Mouse (Mus musculus): ENCODE measurements at regions not wholly inside any gene's neighbourhood (a gene's known extent, or its start where the extent isn't known, plus 50 kb on each side); places are given as distances from the start of the nearest gene placed in this dataset.
A peak's percentile ranks its signal among the peaks of the same experiment; 100 is the strongest.

GRCm38 (mm10) chr15:68646865-68647264, 2146.2 kb upstream of the Lrrc6 start:
- TF ChIP-seq POLR2A (IDR thresholded peaks at IDR 0.05; ENCODE audit: borderline replicate concordance, extremely low read depth, insufficient read depth, insufficient read length) = no peak
- WGBS = 38% methylated on average over 3 of the region's 3 CpGs

GRCm38 (mm10) chr15:68644862-68645261, 2144.2 kb upstream of the Lrrc6 start:
- no peaks in the 10 kb centered on the region for H3K27me3 ChIP-seq (ENCODE audit: control insufficient read depth, insufficient read depth, low read length)
- H3K4me2 ChIP-seq (replicated peaks; ENCODE audit: low read depth, low read length, severe bottlenecking) = no peak overlapping the region
- H3K4me1 ChIP-seq (ENCODE audit: control insufficient read depth, insufficient read depth, low read length) = no peaks in the 10 kb centered on the region
- no peak for ATAC-seq (ENCODE audit: low FRiP score, low read depth)
- 36% methylated on average over 1 of the region's 1 CpGs for WGBS
- H3K4me3 ChIP-seq (replicated peaks; ENCODE audit: low read length) = no peak overlapping the region
- H3K9ac ChIP-seq (ENCODE audit: low read depth, low read length, severe bottlenecking) = no peak overlapping the region
- no peaks in the 10 kb centered on the region for H3K36me3 ChIP-seq (ENCODE audit: control insufficient read depth, insufficient read depth, low read length)
- no peak for DNase-seq (ENCODE audit: low spot score)
- no peak overlapping the region for H3K27ac ChIP-seq (replicated peaks; ENCODE audit: low read depth, low read length)
- TF ChIP-seq POLR2A (IDR thresholded peaks at IDR 0.05; ENCODE audit: borderline replicate concordance, extremely low read depth, insufficient read depth, insufficient read length) = no peak
- no peaks in the 10 kb centered on the region for H3K9me3 ChIP-seq (ENCODE audit: control insufficient read depth, low read length)

More at GRCm38 (mm10) chr15:68646865-68647264, 2146.2 kb upstream of the Lrrc6 start:
- DNase-seq (ENCODE audit: low spot score) (no peak), ATAC-seq (ENCODE audit: low FRiP score, low read depth) (peak; percentile 62; the same call in 1 of the 2 replicates)
- no peak overlapping the region for H3K9ac ChIP-seq (ENCODE audit: low read depth, low read length, severe bottlenecking)
- H3K27me3 ChIP-seq (ENCODE audit: control insufficient read depth, insufficient read depth, low read length) = no peaks in the 10 kb centered on the region
- H3K4me3 ChIP-seq (replicated peaks; ENCODE audit: low read length) = no peak overlapping the region
- no peaks in the 10 kb centered on the region for H3K4me1 ChIP-seq (ENCODE audit: control insufficient read depth, insufficient read depth, low read length)
- no peak overlapping the region for H3K4me2 ChIP-seq (replicated peaks; ENCODE audit: low read depth, low read length, severe bottlenecking)
- no peaks in the 10 kb centered on the region for H3K36me3 ChIP-seq (ENCODE audit: control insufficient read depth, insufficient read depth, low read length)
- H3K9me3 ChIP-seq (ENCODE audit: control insufficient read depth, low read length) = no peaks in the 10 kb centered on the region
- H3K27ac ChIP-seq (replicated peaks; ENCODE audit: low read depth, low read length) = no peak overlapping the region

- H3K9me3 ChIP-seq (ENCODE audit: control insufficient read depth, low read length) = no peaks in the 10 kb centered on the region
- no peak for ATAC-seq (ENCODE audit: low FRiP score, low read depth)
- no peak overlapping the region for H3K4me3 ChIP-seq (replicated peaks; ENCODE audit: low read length)
- TF ChIP-seq POLR2A (IDR thresholded peaks at IDR 0.05; ENCODE audit: borderline replicate concordance, extremely low read depth, insufficient read depth, insufficient read length) = no peak
- no peaks in the 10 kb centered on the region for H3K4me1 ChIP-seq (ENCODE audit: control insufficient read depth, insufficient read depth, low read length)
- no peaks in the 10 kb centered on the region for H3K36me3 ChIP-seq (ENCODE audit: control insufficient read depth, insufficient read depth, low read length)
- no peak for DNase-seq (ENCODE audit: low spot score)
- H3K4me2 ChIP-seq (replicated peaks; ENCODE audit: low read depth, low read length, severe bottlenecking) = no peak overlapping the region
- H3K27ac ChIP-seq (replicated peaks; ENCODE audit: low read depth, low read length) = no peak overlapping the region
- no peak overlapping the region for H3K9ac ChIP-seq (ENCODE audit: low read depth, low read length, severe bottlenecking)
- H3K27me3 ChIP-seq (ENCODE audit: control insufficient read depth, insufficient read depth, low read length) = no peaks in the 10 kb centered on the region
These were observed 2134.9 kb upstream of the Lrrc6 start for GRCm38 (mm10) chr15:68635633-68636032.

- TF ChIP-seq POLR2A (IDR thresholded peaks at IDR 0.05; ENCODE audit: borderline replicate concordance, extremely low read depth, insufficient read depth, insufficient read length) = no peak
- Histone ChIP-seq H3K9me3 (ENCODE audit: control insufficient read depth, low read length) (no peaks in the 10 kb centered on the region), H3K4me1 (ENCODE audit: control insufficient read depth, insufficient read depth, low read length) (no peaks in the 10 kb centered on the region), H3K27ac (replicated peaks; ENCODE audit: low read depth, low read length) (no peak overlapping the region), H3K36me3 (ENCODE audit: control insufficient read depth, insufficient read depth, low read length) (no peaks in the 10 kb centered on the region), H3K9ac (ENCODE audit: low read depth, low read length, severe bottlenecking) (no peak overlapping the region), H3K4me2 (replicated peaks; ENCODE audit: low read depth, low read length, severe bottlenecking) (no peak overlapping the region), H3K4me3 (replicated peaks; ENCODE audit: low read length) (no peak overlapping the region), H3K27me3 (ENCODE audit: control insufficient read depth, insufficient read depth, low read length) (no peaks in the 10 kb centered on the region)
- 58% methylated on average over 4 of the region's 4 CpGs for WGBS
- DNase-seq (ENCODE audit: low spot score) (no peak), ATAC-seq (ENCODE audit: low FRiP score, low read depth) (no peak)
These were observed 2126.3 kb upstream of the Lrrc6 start for GRCm38 (mm10) chr15:68626976-68627375.

GRCm38 (mm10) chr15:68624831-68625230, 2124.1 kb upstream of the Lrrc6 start:
- no peaks in the 10 kb centered on the region for H3K36me3 ChIP-seq (ENCODE audit: control insufficient read depth, insufficient read depth, low read length)
- no peaks in the 10 kb centered on the region for H3K9me3 ChIP-seq (ENCODE audit: control insufficient read depth, low read length)
- H3K4me1 ChIP-seq (ENCODE audit: control insufficient read depth, insufficient read depth, low read length) = no peaks in the 10 kb centered on the region
- no peak for DNase-seq (ENCODE audit: low spot score)
- WGBS = 65% methylated on average over 3 of the region's 3 CpGs
- H3K4me3 ChIP-seq (replicated peaks; ENCODE audit: low read length) = no peak overlapping the region
- no peaks in the 10 kb centered on the region for H3K27me3 ChIP-seq (ENCODE audit: control insufficient read depth, insufficient read depth, low read length)
- TF ChIP-seq POLR2A (IDR thresholded peaks at IDR 0.05; ENCODE audit: borderline replicate concordance, extremely low read depth, insufficient read depth, insufficient read length) = no peak
- H3K9ac ChIP-seq (ENCODE audit: low read depth, low read length, severe bottlenecking) = no peak overlapping the region
- H3K4me2 ChIP-seq (replicated peaks; ENCODE audit: low read depth, low read length, severe bottlenecking) = no peak overlapping the region
- no peak for ATAC-seq (ENCODE audit: low FRiP score, low read depth)
- no peak overlapping the region for H3K27ac ChIP-seq (replicated peaks; ENCODE audit: low read depth, low read length)

All from limb, embryonic 14.5 days (tissue).